Mouse (Mus musculus) liver, embryonic 14.5 days (tissue): ENCODE data around the gene Ltv1.

Source experiments
- CTCF ChIP-seq: IDR thresholded peaks from 2 replicates; pipeline ENCODE4 v1.5.1; 2016; ENCODE audit warnings: antibody characterized with exemption, low read depth, control low read depth
- EP300 ChIP-seq: IDR thresholded peaks from 2 replicates; pipeline ENCODE4 v1.6.1; 2016; ENCODE audit warnings: antibody characterized with exemption, low read depth

DNA sequence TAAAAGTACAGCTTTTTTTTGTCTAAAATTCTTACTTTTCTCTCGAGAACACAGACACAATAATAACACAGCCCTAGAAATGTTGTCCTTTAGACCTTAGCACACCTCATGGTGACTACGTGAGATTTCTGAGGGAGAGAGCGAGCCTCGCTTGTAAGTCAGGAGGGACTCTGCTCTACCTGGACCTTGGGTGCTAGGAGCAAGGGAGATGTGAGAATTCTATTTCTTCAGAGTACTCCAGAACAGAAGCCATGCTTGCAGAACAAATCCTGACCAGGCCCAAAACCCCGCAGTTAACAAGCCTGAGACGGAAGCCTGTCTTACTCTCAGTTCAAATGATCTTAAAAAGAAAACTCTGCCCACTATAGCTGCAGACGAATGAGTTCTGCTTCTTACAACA lies 37.7 kb upstream of the Ltv1 start:
- TF ChIP-seq CTCF (no peak), EP300 (no peak)
